Mouse (Mus musculus): ENCODE data around the gene Dst.

GRCm38 (mm10) chr1:33944977-33945750 lies 37.1 kb downstream of the Dst start:
- TF ChIP-seq CTCF (IDR thresholded peaks at IDR 0.05; ENCODE audit: low read depth), result no peak
- no peak for TF ChIP-seq EP300 (IDR thresholded peaks at IDR 0.05; ENCODE audit: low read depth)

Data from liver, embryonic 14.5 days (tissue).